Mouse (Mus musculus) retina, postnatal 1 day (tissue): ENCODE data around the gene Hs2st1.

Experiments used
- DNase-seq: peaks from one replicate; pipeline ENCODE4 v3.0.0-alpha.2; 2012

The Hs2st1 gene

DNA sequence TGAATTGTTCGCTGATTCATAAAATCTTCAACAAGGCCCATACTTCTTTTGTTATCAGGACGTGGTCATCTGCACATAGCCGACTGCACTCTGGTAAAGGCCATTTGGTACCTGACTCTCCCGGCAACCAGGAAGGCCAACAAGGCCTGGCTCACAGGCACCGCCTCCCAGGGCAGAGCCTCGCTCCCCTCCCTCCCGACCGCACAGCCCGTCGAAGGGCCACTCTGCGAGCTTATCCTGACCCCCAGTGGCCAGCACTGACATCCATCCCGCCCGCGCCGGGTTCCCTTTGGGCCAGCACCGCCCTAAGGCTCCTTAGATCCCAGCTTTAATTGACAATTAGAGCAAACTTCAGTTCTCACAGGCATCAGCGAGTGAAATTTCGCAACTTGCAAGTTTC is 189.1 kb downstream of the Hs2st1 start:
- DNase-seq: peak; percentile 84

DNA sequence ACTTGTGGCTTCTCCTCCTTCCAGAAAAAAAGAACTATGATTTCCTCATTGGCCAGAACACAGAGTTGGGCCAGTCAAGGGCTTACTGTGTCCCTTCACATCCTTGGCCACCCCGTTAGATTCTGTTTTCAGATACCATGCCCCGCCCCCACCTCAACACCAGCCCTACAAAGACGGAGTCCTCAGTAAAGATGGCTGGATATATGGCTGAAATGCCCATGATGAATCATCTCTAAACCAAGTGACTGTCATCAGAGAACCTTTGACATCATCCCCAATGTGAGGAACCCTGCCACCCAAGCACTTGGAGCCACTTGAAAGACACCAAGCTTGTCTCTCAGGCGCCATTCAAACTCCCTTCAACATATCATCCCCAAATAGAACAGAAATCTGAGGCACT is 190.2 kb downstream of the Hs2st1 start:
- DNase-seq: peak; percentile 59
